Mouse (Mus musculus) midbrain, embryonic 14.5 days (tissue): Measurements from ENCODE around the gene Pvr. TPM values are rescaled to one million over a fixed set of nuclear protein-coding genes. Genes with fewer than 3 reads are reported as not detected.

ENCODE experiments used
- ATAC-seq: fragments of 200-750 bp; cut with Nextera tagmentation; 2 replicates; pipeline ENCODE4 v1.8.0; 2017; ENCODE audit warnings: moderate number of reproducible peaks, moderate library complexity; ENCODE audit not compliant: low FRiP score, low TSS enrichment
- DNase-seq: peaks from one replicate; pipeline ENCODE4 v3.0.0-alpha.2; 2015
- H3K27ac ChIP-seq: fragments of 300-500 bp; sonication (generic); replicated peaks from 2 replicates; pipeline ENCODE4 v1.5.1; 2014; ENCODE audit warnings: mild to moderate bottlenecking, low read depth, low read length, moderate library complexity
- H3K27me3 ChIP-seq: fragments of 300-500 bp; sonication (generic); 2 replicates; pipeline ENCODE4 v1.6.1; 2014; ENCODE audit warnings: low read length, control low read depth, mixed read lengths; ENCODE audit not compliant: control insufficient read depth, insufficient read depth
- H3K36me3 ChIP-seq: fragments of 300-500 bp; sonication (generic); 2 replicates; pipeline ENCODE4 v1.6.1; 2014; ENCODE audit warnings: low read length, control low read depth; ENCODE audit not compliant: control insufficient read depth, insufficient read depth
- H3K4me1 ChIP-seq: fragments of 300-500 bp; sonication (generic); 2 replicates; pipeline ENCODE4 v1.6.1; 2014; ENCODE audit warnings: mild to moderate bottlenecking, antibody characterized with exemption, low read length, control low read depth; ENCODE audit not compliant: control insufficient read depth, insufficient read depth
- H3K4me2 ChIP-seq: fragments of 300-500 bp; sonication (generic); 2 replicates; pipeline ENCODE4 v1.6.1; 2014; ENCODE audit warnings: mild to moderate bottlenecking, low read length, moderate library complexity
- H3K4me3 ChIP-seq: fragments of 300-500 bp; sonication (generic); replicated peaks from 2 replicates; pipeline ENCODE4 v1.5.1; 2014; ENCODE audit warnings: low read depth, low read length
- H3K9ac ChIP-seq: fragments of 300-500 bp; sonication (generic); replicated peaks from 2 replicates; pipeline ENCODE4 v1.6.1; 2014; ENCODE audit warnings: mild to moderate bottlenecking, low read length, moderate library complexity
- H3K9me3 ChIP-seq: fragments of 300-500 bp; sonication (generic); 2 replicates; pipeline ENCODE4 v1.6.1; 2016; ENCODE audit warnings: low read length, control low read depth, mixed read lengths; ENCODE audit not compliant: control insufficient read depth
- WGBS: fragments of 180-500 bp; shearing (Covaris S2); extraction: QIAGEN DNeasy Blood & Tissue Kit; methylation state at CpG from one replicate; pipeline ENCODE4 v1.1.7; 2014; 5-methylcytosine and 5-hydroxymethylcytosine counted together
- polyA plus RNA-seq: library from polyadenylated mRNA; unstranded; fragments of >200 nt; fragmentation: Nextera tagmentation; extraction: Ambion mirVana; gene quantifications from 2 replicates; pipeline ENCODE4 v1.2.1, GENCODE M21; 2014

Pvr gene
- polyA plus RNA-seq: 4.9 and 8.2 TPM in 2 replicates

GRCm38 (mm10) chr7:19920506-19921261 lies at the start of gene Pvr:
Gene Pvr (minus strand): TSS chr7:19921160.
- ATAC-seq (peak; percentile 82), DNase-seq (peak; percentile 89)
- H3K9me3 ChIP-seq: no peaks in the 10 kb centered on the region
- peak within 1 kb of the TSS; percentile 68 for H3K4me3 ChIP-seq
- no peaks in the 10 kb centered on the region for H3K27me3 ChIP-seq
- 0 out of 2 replicates have a peak, but pooled peaks cover 3% of the 10 kb centered on the region for H3K36me3 ChIP-seq
- H3K27ac ChIP-seq: peak within 1 kb of the TSS; percentile 89
- under 1% methylated on average over 51 of the region's 60 CpGs for WGBS
- no peaks in the 10 kb centered on the region for H3K4me1 ChIP-seq
- H3K9ac ChIP-seq: peak within 1 kb of the TSS; percentile 73
- H3K4me2 ChIP-seq: peak within 1 kb of the TSS; percentile 63

GRCm38 (mm10) chr7:19970196-19970595 lies 49.2 kb upstream of the Pvr start:
- Histone ChIP-seq H3K4me1 (no peaks in the 10 kb centered on the region), H3K36me3 (no peaks in the 10 kb centered on the region), H3K27ac (no peak overlapping the region), H3K9ac (no peak overlapping the region), H3K4me2 (no peak overlapping the region), H3K27me3 (no peaks in the 10 kb centered on the region), H3K9me3 (peaks cover 11% of the 10 kb centered on the region; the same call in 1 of the 2 replicates), H3K4me3 (no peak overlapping the region)
- ATAC-seq: no peak
- WGBS: 94% methylated on average over 8 of the region's 8 CpGs
- DNase-seq: no peak

- Histone ChIP-seq H3K4me2 (no peak overlapping the region), H3K27me3 (no peaks in the 10 kb centered on the region), H3K4me3 (no peak overlapping the region), H3K27ac (no peak overlapping the region), H3K36me3 (no peaks in the 10 kb centered on the region), H3K9me3 (peaks cover 7% of the 10 kb centered on the region; the same call in 1 of the 2 replicates), H3K4me1 (no peaks in the 10 kb centered on the region), H3K9ac (no peak overlapping the region)
- WGBS: 97% methylated on average over 4 of the region's 4 CpGs
- no peak for ATAC-seq
- no peak for DNase-seq
Measured at GRCm38 (mm10) chr7:19969541-19970090, 48.7 kb upstream of the Pvr start.

- DNase-seq: no peak
- Histone ChIP-seq H3K4me3 (no peak overlapping the region), H3K9ac (no peak overlapping the region), H3K27ac (no peak overlapping the region), H3K4me1 (no peaks in the 10 kb centered on the region), H3K9me3 (peaks cover 7% of the 10 kb centered on the region; the same call in 1 of the 2 replicates), H3K36me3 (no peaks in the 10 kb centered on the region), H3K4me2 (no peak overlapping the region), H3K27me3 (no peaks in the 10 kb centered on the region)
- no peak for ATAC-seq
- 78% methylated on average over 3 of the region's 3 CpGs for WGBS
Measured at GRCm38 (mm10) chr7:19969106-19969505, 48.1 kb upstream of the Pvr start.

- peaks cover 5% of the 10 kb centered on the region; the same call in 1 of the 2 replicates for H3K9me3 ChIP-seq
- WGBS: 80% methylated on average over 7 of the region's 7 CpGs
- ATAC-seq (no peak), DNase-seq (no peak)
- H3K4me3 ChIP-seq: no peak within 1 kb of the TSS
- H3K9ac ChIP-seq: no peak within 1 kb of the TSS
- no peaks in the 10 kb centered on the region for H3K4me1 ChIP-seq
- no peaks in the 10 kb centered on the region for H3K27me3 ChIP-seq
- H3K36me3 ChIP-seq: no peaks in the 10 kb centered on the region
- no peak within 1 kb of the TSS for H3K27ac ChIP-seq
- no peak within 1 kb of the TSS for H3K4me2 ChIP-seq
Measured at GRCm38 (mm10) chr7:19964985-19965579, 44.1 kb upstream of the Pvr start, which contains the start of gene Ceacam20. Gene Ceacam20 (plus strand): TSS chr7:19965412.

- Histone ChIP-seq H3K27ac (no peak overlapping the region), H3K27me3 (no peaks in the 10 kb centered on the region), H3K9ac (no peak overlapping the region), H3K4me1 (no peaks in the 10 kb centered on the region), H3K4me3 (no peak overlapping the region), H3K4me2 (no peak overlapping the region), H3K36me3 (no peaks in the 10 kb centered on the region), H3K9me3 (no peaks in the 10 kb centered on the region)
- ATAC-seq (no peak), DNase-seq (no peak)
- 53% methylated on average over 1 of the region's 1 CpGs for WGBS
Measured at GRCm38 (mm10) chr7:19962423-19962822, 41.5 kb upstream of the Pvr start.

- H3K9me3 ChIP-seq: no peaks in the 10 kb centered on the region
- WGBS: 3% methylated on average over 7 of the region's 7 CpGs
- no peaks in the 10 kb centered on the region for H3K27me3 ChIP-seq
- DNase-seq (peak; percentile 92), ATAC-seq (no peak)
- H3K9ac ChIP-seq: no peak overlapping the region
- H3K27ac ChIP-seq: no peak overlapping the region
- H3K4me2 ChIP-seq: no peak overlapping the region
- H3K4me1 ChIP-seq: no peaks in the 10 kb centered on the region
- H3K4me3 ChIP-seq: no peak overlapping the region
- H3K36me3 ChIP-seq: no peaks in the 10 kb centered on the region
Measured at GRCm38 (mm10) chr7:19956341-19956781, 35.4 kb upstream of the Pvr start.

- Histone ChIP-seq H3K36me3 (no peaks in the 10 kb centered on the region), H3K4me1 (no peaks in the 10 kb centered on the region), H3K4me2 (no peak overlapping the region), H3K9ac (no peak overlapping the region), H3K27me3 (no peaks in the 10 kb centered on the region), H3K9me3 (no peaks in the 10 kb centered on the region), H3K27ac (no peak overlapping the region), H3K4me3 (no peak overlapping the region)
- DNase-seq (no peak), ATAC-seq (no peak)
- 75% methylated on average over 4 of the region's 4 CpGs for WGBS
Measured at GRCm38 (mm10) chr7:19955861-19956260, 34.9 kb upstream of the Pvr start.
